In the genomic region with DNA sequence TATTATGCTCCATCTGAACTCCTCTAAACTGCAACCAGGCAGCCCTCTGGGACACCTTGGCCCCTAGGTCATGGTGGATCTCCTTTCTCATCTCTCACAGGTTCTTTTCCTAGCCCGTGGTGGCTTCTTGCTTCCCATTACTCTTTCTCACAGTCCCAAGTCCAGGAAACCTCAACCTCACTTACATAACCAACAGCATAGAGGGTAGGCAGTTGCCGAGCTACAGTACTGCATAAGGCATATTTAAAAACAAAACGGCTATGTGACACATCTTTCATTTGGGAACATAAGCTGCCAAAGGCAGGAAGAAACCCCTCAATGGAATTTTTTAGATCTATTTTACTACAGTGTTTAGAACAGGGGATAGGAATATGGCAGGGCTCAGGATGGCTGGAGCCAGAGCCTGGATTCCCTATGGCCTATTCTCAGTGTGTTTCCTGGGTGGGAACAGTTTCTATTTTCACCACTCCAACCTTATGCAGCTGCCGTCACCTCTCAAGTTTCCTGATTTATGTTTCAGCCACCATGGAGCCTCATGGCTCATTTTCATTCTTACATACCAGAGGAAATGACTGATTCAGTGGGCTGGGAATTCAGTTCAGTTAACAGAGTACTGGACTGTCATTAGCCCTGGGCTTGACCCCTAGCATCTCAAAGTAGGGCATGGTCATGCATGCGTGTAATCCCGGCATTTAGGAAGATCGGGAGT, we compare ENCODE assay signal across 11 mouse cellular contexts.
DNase-seq lines count a peak whose midpoint lies in the region; ATAC-seq and TF ChIP-seq lines count a peak whose summit lies in the region.
"Had no signal": no experiment of that assay in that cellular context is flagged by ENCODE, and none has a peak within 500 bp of the region (broad histone marks: within the 10 kb centered on the region; RNA-seq: fewer than 3 reads in every experiment).

No protein-coding gene starts in this region.

- intact Hi-C loops in heart, postnatal 36 days (cut with DNase I), result no loop called here
- intact Hi-C loops in left cerebral cortex, adult 2 months (cut with DNase I), result no loop called here

- WGBS in heart, embryonic 10.5 days, result 84% methylated on average over 7 of the region's 7 CpGs

- no peaks in the 10 kb centered on the region for H3K9me3 ChIP-seq in heart, embryonic 10.5 days

- TF ChIP-seq CTCF in left cerebral cortex, adult 2 months (IDR thresholded peaks at IDR 0.05), result no peak

- DNase-seq in heart, embryonic 10.5 days (ENCODE audit: low spot score), result no peak
- no peak for DNase-seq in heart, postnatal 36 days
- peak; percentile 79 for DNase-seq in Muller cell, postnatal 12 days (ENCODE audit: inconsistent ontology term)
- peak; percentile 23 for DNase-seq in embryo, embryonic 11.5 days (ENCODE audit: low read depth, low spot score)
- peak; percentile 11 for DNase-seq in kidney, postnatal 10 days
- DNase-seq in left cerebral cortex, adult 2 months (ENCODE audit: extremely low spot score in 1 of 2, low spot score in 2 of 2), result no peak
- no peak for DNase-seq in ovary, postnatal 36 days (ENCODE audit: low spot score)
- DNase-seq: adrenal gland, postnatal 25 days; cerebellum, postnatal 36 days had no signal

- no peak for ATAC-seq in activated CD4-positive, CD25-positive, alpha-beta regulatory T cell, adult 4 months
- ATAC-seq: hindbrain, embryonic 16.5 days had no signal

- no peak overlapping the region for H3K4me3 ChIP-seq in heart, embryonic 10.5 days
- no peak overlapping the region for H3K4me3 ChIP-seq in left cerebral cortex, adult 2 months

- no peaks in the 10 kb centered on the region for H3K36me3 ChIP-seq in heart, embryonic 10.5 days

- H3K27me3 ChIP-seq in heart, embryonic 10.5 days (ENCODE audit: insufficient read depth, poor library complexity, severe bottlenecking), result no peaks in the 10 kb centered on the region

- peak overlapping the region; percentile 16; the same call in 1 of the 2 replicates for H3K27ac ChIP-seq in heart, embryonic 10.5 days
- H3K27ac ChIP-seq in left cerebral cortex, adult 2 months, result no peak overlapping the region

- H3K4me1 ChIP-seq in heart, embryonic 10.5 days, result peaks cover 6% of the 10 kb centered on the region; the same call in 1 of the 2 replicates

Comparison
In these comparisons a context has a peak if more than half of its experiments do, and no peak if none do; other contexts are left out.
1. DNase-seq: peak in Muller cell, postnatal 12 days (single experiment), embryo, embryonic 11.5 days (single experiment) and kidney, postnatal 10 days (single experiment); none in heart, embryonic 10.5 days (single experiment), heart, postnatal 36 days (0 of 2), left cerebral cortex, adult 2 months (0 of 2) and ovary, postnatal 36 days (single experiment).